Mouse (Mus musculus) CH12.LX (cell line): ENCODE measurements at regions not wholly inside any gene's neighbourhood (a gene's known extent, or its start where the extent isn't known, plus 50 kb on each side); places are given as distances from the start of the nearest gene placed in this dataset.

Experiments used
- DNase-seq: peaks from one replicate; pipeline ENCODE4 v3.0.0-alpha.2; 2013; ENCODE audit errors: extremely low read depth
- H3K27ac ChIP-seq: 2 replicates; pipeline ENCODE4 v1.5.1; 2012; ENCODE audit warnings: low read depth, mild to moderate bottlenecking, control low read depth, moderate library complexity; ENCODE audit not compliant: insufficient read depth
- H3K27me3 ChIP-seq: replicated peaks from 2 replicates; pipeline ENCODE3; 2012; ENCODE audit warnings: inconsistent platforms
- H3K36me3 ChIP-seq, 2 experiments: replicated peaks in 1 of 2; 2 replicates each; pipeline versions ENCODE3 to v1.6.1; 2012; ENCODE audit warnings: inconsistent platforms in 1 of 2, low read length in 1 of 2, mild to moderate bottlenecking in 1 of 2, mixed read lengths in 1 of 2, moderate library complexity in 1 of 2; ENCODE audit not compliant: control insufficient read depth in 1 of 2, insufficient read depth in 1 of 2
- H3K4me1 ChIP-seq, 2 experiments: 2 replicates each; pipeline ENCODE4 v1.6.1; 2012; ENCODE audit warnings: inconsistent platforms in 1 of 2, moderate library complexity in 1 of 2; ENCODE audit not compliant: insufficient read depth in 2 of 2, control insufficient read depth in 1 of 2
- H3K4me2 ChIP-seq: 2 replicates; pipeline ENCODE4 v1.6.1; 2012; ENCODE audit warnings: low read depth, mild to moderate bottlenecking, control low read depth; ENCODE audit not compliant: poor library complexity, insufficient read depth, severe bottlenecking
- H3K4me3 ChIP-seq, 3 experiments: fragments of 150-350 bp in 1 of 3; sonication (generic) in 1 of 3; replicated peaks in 1 of 3; 2 replicates each; pipeline versions ENCODE3 to v1.5.1; 2011 to 2012; ENCODE audit warnings: low read depth in 2 of 3, low read length in 2 of 3, mild to moderate bottlenecking in 2 of 3, moderate library complexity in 2 of 3, control low read depth in 1 of 3, improper control_type of control experiment in 1 of 3, inconsistent platforms in 1 of 3, mixed read lengths in 1 of 3; ENCODE audit not compliant: poor library complexity in 1 of 3
- H3K79me2 ChIP-seq: replicated peaks from 2 replicates; pipeline ENCODE4 v1.6.1; 2012; ENCODE audit warnings: mild to moderate bottlenecking, moderate library complexity; ENCODE audit not compliant: control insufficient read depth, poor library complexity, insufficient read depth, severe bottlenecking; ENCODE audit errors: extremely low read depth
- H3K9ac ChIP-seq: 2 replicates; pipeline ENCODE4 v1.6.1; 2012; ENCODE audit warnings: low read depth, mild to moderate bottlenecking, control low read depth, moderate library complexity; ENCODE audit not compliant: insufficient read depth
- H3K9me3 ChIP-seq: replicated peaks from 2 replicates; pipeline ENCODE3; 2012; ENCODE audit warnings: low read length, inconsistent platforms, mixed read lengths
- BHLHE40 ChIP-seq: IDR thresholded peaks from 2 replicates; pipeline ENCODE4 v1.6.1; 2011; ENCODE audit warnings: mild to moderate bottlenecking, low read depth, low read length, improper control_type of control experiment
- CHD1 ChIP-seq: IDR thresholded peaks from 2 replicates; pipeline ENCODE4 v1.6.1; 2012; ENCODE audit warnings: low read depth, low read length, improper control_type of control experiment, inconsistent platforms
- CHD2 ChIP-seq: IDR thresholded peaks from 2 replicates; pipeline ENCODE4 v1.6.1; 2011; ENCODE audit warnings: low read length, improper control_type of control experiment
- E2F4 ChIP-seq: IDR thresholded peaks from 2 replicates; pipeline ENCODE4 v1.6.1; 2011; ENCODE audit warnings: low read depth, low read length, improper control_type of control experiment; ENCODE audit not compliant: insufficient replicate concordance
- EP300 ChIP-seq: IDR thresholded peaks from 2 replicates; pipeline ENCODE4 v1.6.1; 2011; ENCODE audit warnings: low read length, improper control_type of control experiment
- ETS1 ChIP-seq: conservative IDR thresholded peaks from 2 replicates; pipeline ENCODE4 v1.6.1; 2012; ENCODE audit warnings: low read depth, mild to moderate bottlenecking, inconsistent platforms, low read length, improper control_type of control experiment, moderate library complexity
- JUN ChIP-seq: IDR thresholded peaks from 2 replicates; pipeline ENCODE4 v1.6.1; 2011; ENCODE audit warnings: low read depth, mild to moderate bottlenecking, low read length, improper control_type of control experiment, moderate library complexity; ENCODE audit not compliant: insufficient read depth
- MAFK ChIP-seq: IDR thresholded peaks from 2 replicates; pipeline ENCODE4 v1.6.1; 2011; ENCODE audit warnings: low read length, improper control_type of control experiment; ENCODE audit not compliant: insufficient replicate concordance
- MAX ChIP-seq: IDR thresholded peaks from 2 replicates; pipeline ENCODE4 v1.6.1; 2011; ENCODE audit warnings: low read length, improper control_type of control experiment
- MXI1 ChIP-seq: IDR thresholded peaks from 2 replicates; pipeline ENCODE4 v1.6.1; 2011; ENCODE audit warnings: mild to moderate bottlenecking, low read depth, low read length, improper control_type of control experiment
- MYC ChIP-seq: IDR thresholded peaks from 2 replicates; pipeline ENCODE4 v1.6.1; 2011; ENCODE audit warnings: low read depth, mild to moderate bottlenecking, improper control_type of control experiment, low read length
- NELFE ChIP-seq: IDR thresholded peaks from 2 replicates; pipeline ENCODE4 v1.6.1; 2011; ENCODE audit warnings: low read depth, low read length, improper control_type of control experiment
- NRF1 ChIP-seq: IDR thresholded peaks from 2 replicates; pipeline ENCODE4 v1.6.1; 2014; ENCODE audit warnings: low read depth, mild to moderate bottlenecking, inconsistent platforms, low read length, improper control_type of control experiment, moderate library complexity
- PAX5 ChIP-seq: IDR thresholded peaks from 2 replicates; pipeline ENCODE4 v1.6.1; 2012; ENCODE audit warnings: low read length, inconsistent platforms, mixed read lengths
- POLR2A ChIP-seq: IDR thresholded peaks from 2 replicates; pipeline ENCODE4 v1.6.1; 2011; ENCODE audit warnings: low read depth, mild to moderate bottlenecking, improper control_type of control experiment, low read length
- RAD21 ChIP-seq: IDR thresholded peaks from 2 replicates; pipeline ENCODE4 v1.6.1; 2011; ENCODE audit warnings: low read depth, mild to moderate bottlenecking, low read length, improper control_type of control experiment, moderate library complexity
- RCOR1 ChIP-seq: conservative IDR thresholded peaks from 2 replicates; pipeline ENCODE4 v1.6.1; 2012; ENCODE audit warnings: low read depth, mild to moderate bottlenecking, inconsistent platforms, low read length, improper control_type of control experiment
- SIN3A ChIP-seq: IDR thresholded peaks from 2 replicates; pipeline ENCODE4 v1.6.1; 2012; ENCODE audit warnings: low read length, improper control_type of control experiment, inconsistent platforms
- SMC3 ChIP-seq: IDR thresholded peaks from 2 replicates; pipeline ENCODE4 v1.6.1; 2011; ENCODE audit warnings: low read depth, low read length, improper control_type of control experiment
- TBP ChIP-seq: conservative IDR thresholded peaks from 2 replicates; pipeline ENCODE4 v1.6.1; 2011; ENCODE audit warnings: low read depth, low read length, improper control_type of control experiment
- UBTF ChIP-seq: IDR thresholded peaks from 2 replicates; pipeline ENCODE4 v1.6.1; 2012; ENCODE audit warnings: low read depth, mild to moderate bottlenecking, inconsistent platforms, low read length, improper control_type of control experiment, moderate library complexity
- USF2 ChIP-seq: conservative IDR thresholded peaks from 2 replicates; pipeline ENCODE4 v1.6.1; 2011; ENCODE audit warnings: low read depth, low read length, improper control_type of control experiment
- ZC3H11A ChIP-seq: IDR thresholded peaks from 2 replicates; pipeline ENCODE4 v1.6.1; 2012; ENCODE audit warnings: low read depth, mild to moderate bottlenecking, inconsistent platforms, low read length, improper control_type of control experiment
- ZMIZ1 ChIP-seq: IDR thresholded peaks from 2 replicates; pipeline ENCODE4 v1.6.1; 2012; ENCODE audit warnings: low read depth, mild to moderate bottlenecking, inconsistent platforms, low read length, improper control_type of control experiment
- ZNF384 ChIP-seq: IDR thresholded peaks from 2 replicates; pipeline ENCODE4 v1.6.1; 2012; ENCODE audit warnings: low read depth, low read length, improper control_type of control experiment, inconsistent platforms
- dilution Hi-C: fragments of 300-500 bp; cut with MboI; formaldehyde crosslinking; loops from 2 replicates; pipeline ENCODE4 v1.14.3; 2020; ENCODE audit warnings: low sequenced_read_pairs; ENCODE audit not compliant: extremely low pct_unique_long_range_greater_than_20kb, extremely low pct_ligation_motif_present
- in situ Hi-C: fragments of 300-500 bp; cut with MboI; formaldehyde crosslinking; loops from 3 replicates; pipeline ENCODE4 v1.14.3; 2019; ENCODE audit warnings: low sequenced_read_pairs, low pct_ligation_motif_present, low pct_unique_long_range_greater_than_20kb, mixed read lengths

- no peaks in the 10 kb centered on the region for H3K27me3 ChIP-seq
- TF ChIP-seq MXI1 (no peak), POLR2A (no peak), MAFK (no peak), MAX (no peak), BHLHE40 (no peak), EP300 (no peak), ZC3H11A (no peak), RCOR1 (no peak), E2F4 (no peak), CHD1 (no peak), CHD2 (no peak), JUN (no peak), RAD21 (no peak), SIN3A (no peak), TBP (no peak), ZMIZ1 (no peak), MYC (no peak), ETS1 (no peak), SMC3 (no peak), NELFE (no peak)
- TF ChIP-seq, all 38 proteins: peak for 0
- Histone ChIP-seq H3K79me2 (no peaks in the 10 kb centered on the region), H3K27ac (no peak overlapping the region), H3K9me3 (peaks cover 47% of the 10 kb centered on the region), H3K4me1 (no peaks in the 10 kb centered on the region), H3K9ac (no peak overlapping the region), H3K4me3 (no peak overlapping the region), H3K36me3 (no peaks in the 10 kb centered on the region), H3K4me2 (no peak overlapping the region)
- dilution Hi-C loops (no loop called here), in situ Hi-C loops (no loop called here)
- no peak for DNase-seq
Observed at GRCm38 (mm10) chr6:82143496-82143895, 102.7 kb downstream of the Eva1a start.

- no peaks in the 10 kb centered on the region for H3K36me3 ChIP-seq
- TF ChIP-seq NRF1 (no peak), ZNF384 (no peak), RAD21 (no peak), SIN3A (no peak), CHD1 (no peak), NELFE (no peak), MAX (no peak), USF2 (no peak), RCOR1 (no peak), UBTF (no peak), PAX5 (no peak), ZMIZ1 (no peak)
- TF ChIP-seq, all 38 proteins: peak for 0
- in situ Hi-C loops (no loop called here), dilution Hi-C loops (no loop called here)
- DNase-seq = no peak
- H3K4me2 ChIP-seq = no peak overlapping the region
- no peaks in the 10 kb centered on the region for H3K79me2 ChIP-seq
- H3K27me3 ChIP-seq = no peaks in the 10 kb centered on the region
- no peaks in the 10 kb centered on the region for H3K4me1 ChIP-seq
- H3K9ac ChIP-seq = no peak overlapping the region
- no peak overlapping the region for H3K27ac ChIP-seq
- H3K9me3 ChIP-seq = peaks cover 35% of the 10 kb centered on the region
- H3K4me3 ChIP-seq = no peak overlapping the region
Observed at GRCm38 (mm10) chr6:82150051-82150450, 109.2 kb downstream of the Eva1a start.
